ENCODE assay signal across 8 mouse cellular contexts in the genomic region with DNA sequence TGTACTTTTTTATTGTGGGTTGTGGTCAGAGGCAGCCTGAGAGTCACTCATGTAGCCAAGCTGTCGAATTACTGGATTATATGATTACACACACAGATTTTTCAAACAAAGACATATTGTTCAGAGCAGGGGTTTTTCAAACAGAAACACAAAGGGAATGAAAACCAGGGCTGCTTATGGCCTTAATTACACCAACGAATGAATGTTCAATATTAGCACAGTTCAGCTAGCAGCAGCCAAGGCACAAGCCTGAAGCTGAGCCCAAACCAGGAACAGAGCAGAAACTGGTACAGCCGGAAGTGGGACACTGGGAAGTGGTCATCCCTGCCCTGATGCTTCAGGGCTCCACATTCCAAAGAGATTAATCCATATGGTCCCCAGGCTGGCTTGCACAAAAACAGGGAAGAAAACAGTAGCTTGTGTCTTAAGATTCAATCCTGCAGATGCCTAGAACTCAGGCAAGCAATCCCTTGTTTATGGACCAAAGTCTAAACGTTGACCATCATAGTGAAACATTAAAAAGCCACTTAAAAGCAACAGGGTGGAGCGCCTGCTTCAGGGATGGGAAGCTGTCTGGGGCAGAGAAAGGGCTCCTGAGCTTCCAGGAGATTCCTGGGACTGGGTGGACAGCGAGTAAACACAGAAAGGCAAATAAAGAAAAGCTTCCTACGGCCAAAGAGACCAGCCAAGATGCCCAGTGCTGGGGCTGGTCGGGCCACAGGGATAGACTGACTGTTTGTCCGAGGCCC. TPM values are rescaled to one million over a fixed set of nuclear protein-coding genes. Genes with fewer than 3 reads are reported as not detected.
A peak's percentile ranks its signal among the peaks of the same experiment; 100 is the strongest.
DNase-seq lines count a peak whose midpoint lies in the region; ATAC-seq and TF ChIP-seq lines count a peak whose summit lies in the region.

No protein-coding gene starts in this region.

- H3K4me1 ChIP-seq in lung, embryonic 16.5 days (replicated peaks; ENCODE audit: control insufficient read depth, insufficient read depth, low read length): peaks cover 21% of the 10 kb centered on the region
- no peaks in the 10 kb centered on the region; the same call in 1 of the 2 replicates for H3K4me1 ChIP-seq in embryonic facial prominence, embryonic 11.5 days (ENCODE audit: control insufficient read depth, insufficient read depth, low read length)
- peaks cover 19% of the 10 kb centered on the region for H3K4me1 ChIP-seq in intestine, embryonic 14.5 days (replicated peaks; ENCODE audit: control insufficient read depth, insufficient read depth, low read length)
- H3K4me1 ChIP-seq in lung, postnatal 0 days (ENCODE audit: insufficient read depth, low read depth, low read length): peaks cover 12% of the 10 kb centered on the region; the same call in 1 of the 2 replicates

- no peak for TF ChIP-seq EP300 in lung, postnatal 0 days (IDR thresholded peaks at IDR 0.05)

- H3K27ac ChIP-seq in lung, embryonic 16.5 days (ENCODE audit: low read length): peak overlapping the region; percentile 88
- no peak overlapping the region; the same call in 1 of the 2 replicates for H3K27ac ChIP-seq in embryonic facial prominence, embryonic 11.5 days (replicated peaks; ENCODE audit: low read depth, low read length)
- H3K27ac ChIP-seq in intestine, embryonic 14.5 days (ENCODE audit: low read depth): peak overlapping the region; percentile 79; the same call in 1 of the 2 replicates
- H3K27ac ChIP-seq in lung, postnatal 0 days (ENCODE audit: low read length): peak overlapping the region; percentile 94

- TF ChIP-seq CTCF in lung, postnatal 0 days (IDR thresholded peaks at IDR 0.05): no peak

- H3K4me3 ChIP-seq in lung, embryonic 16.5 days (ENCODE audit: low read length): peak overlapping the region; percentile 86
- H3K4me3 ChIP-seq in embryonic facial prominence, embryonic 11.5 days (ENCODE audit: low read depth, low read length): peak overlapping the region; percentile 72
- H3K4me3 ChIP-seq in intestine, embryonic 14.5 days (ENCODE audit: low read depth, low read length): peak overlapping the region; percentile 87
- peak overlapping the region; percentile 73 for H3K4me3 ChIP-seq in lung, postnatal 0 days (ENCODE audit: low read depth, low read length)

- no peak for DNase-seq in lung, postnatal 36 days
- peak; percentile 35 for DNase-seq in embryonic facial prominence, embryonic 11.5 days (ENCODE audit: low spot score)
- no peak for DNase-seq in intestine, embryonic 14.5 days (ENCODE audit: low spot score)
- peak; percentile 22 for DNase-seq in lung, postnatal 0 days (ENCODE audit: low spot score)
- DNase-seq in T-cell, adult 2 months (ENCODE audit: low spot score): no peak
- DNase-seq in adrenal gland, postnatal 36 days: no peak

- ATAC-seq in lung, embryonic 16.5 days (ENCODE audit: low read depth): no peak
- no peak for ATAC-seq in embryonic facial prominence, embryonic 11.5 days (replicated peaks; ENCODE audit: insufficient number of reproducible peaks, low FRiP score, low TSS enrichment, low read depth)
- no peak for ATAC-seq in intestine, embryonic 14.5 days (replicated peaks; ENCODE audit: low FRiP score, low TSS enrichment, low read depth)
- ATAC-seq in lung, postnatal 0 days: no peak
- ATAC-seq in erythroid progenitor cell, adult 5-6 weeks (replicated peaks; ENCODE audit: low FRiP score, poor library complexity, severe bottlenecking): no peak

- H3K4me2 ChIP-seq in lung, embryonic 16.5 days (ENCODE audit: low read depth, low read length): peak overlapping the region; percentile 73
- H3K4me2 ChIP-seq in embryonic facial prominence, embryonic 11.5 days (ENCODE audit: low read depth, low read length): peak overlapping the region; percentile 68
- peak overlapping the region; percentile 81 for H3K4me2 ChIP-seq in intestine, embryonic 14.5 days (ENCODE audit: low read length)
- H3K4me2 ChIP-seq in lung, postnatal 0 days (replicated peaks; ENCODE audit: low read depth, low read length): peak overlapping the region; percentile 76

- 13% methylated on average over 9 of the region's 9 CpGs for WGBS in lung, embryonic 16.5 days
- WGBS in embryonic facial prominence, embryonic 11.5 days: 10% methylated on average over 9 of the region's 9 CpGs
- 12% methylated on average over 9 of the region's 9 CpGs for WGBS in intestine, embryonic 14.5 days
- WGBS in lung, postnatal 0 days: 15% methylated on average over 9 of the region's 9 CpGs

- H3K27me3 ChIP-seq in lung, embryonic 16.5 days (ENCODE audit: control insufficient read depth, insufficient read depth, low read depth, low read length): no peaks in the 10 kb centered on the region
- no peaks in the 10 kb centered on the region for H3K27me3 ChIP-seq in embryonic facial prominence, embryonic 11.5 days (ENCODE audit: control insufficient read depth, insufficient read depth, low read length)
- no peaks in the 10 kb centered on the region for H3K27me3 ChIP-seq in intestine, embryonic 14.5 days (replicated peaks; ENCODE audit: control insufficient read depth, insufficient read depth, low read length)
- H3K27me3 ChIP-seq in lung, postnatal 0 days (replicated peaks; ENCODE audit: insufficient read depth, low read length): no peaks in the 10 kb centered on the region

- no peaks in the 10 kb centered on the region for H3K9me3 ChIP-seq in lung, embryonic 16.5 days (ENCODE audit: control insufficient read depth, low read length)
- no peaks in the 10 kb centered on the region for H3K9me3 ChIP-seq in embryonic facial prominence, embryonic 11.5 days (replicated peaks; ENCODE audit: control insufficient read depth, low read length)
- H3K9me3 ChIP-seq in intestine, embryonic 14.5 days (ENCODE audit: control insufficient read depth, low read length): no peaks in the 10 kb centered on the region
- no peaks in the 10 kb centered on the region for H3K9me3 ChIP-seq in lung, postnatal 0 days (ENCODE audit: low read length)

- H3K36me3 ChIP-seq in lung, embryonic 16.5 days (ENCODE audit: control insufficient read depth, insufficient read depth, low read length): 0 out of 2 replicates have a peak, but pooled peaks cover 2% of the 10 kb centered on the region
- no peaks in the 10 kb centered on the region for H3K36me3 ChIP-seq in embryonic facial prominence, embryonic 11.5 days (replicated peaks; ENCODE audit: control insufficient read depth, insufficient read depth, low read depth, low read length)
- no peaks in the 10 kb centered on the region for H3K36me3 ChIP-seq in intestine, embryonic 14.5 days (ENCODE audit: control insufficient read depth, insufficient read depth, low read length)
- 0 out of 2 replicates have a peak, but pooled peaks cover 3% of the 10 kb centered on the region for H3K36me3 ChIP-seq in lung, postnatal 0 days (ENCODE audit: insufficient read depth, low read length)

- H3K9ac ChIP-seq in lung, embryonic 16.5 days (ENCODE audit: low read length): peak overlapping the region; percentile 88
- peak overlapping the region; percentile 61 for H3K9ac ChIP-seq in embryonic facial prominence, embryonic 11.5 days (replicated peaks; ENCODE audit: low read length)
- H3K9ac ChIP-seq in intestine, embryonic 14.5 days (ENCODE audit: low read length): peak overlapping the region; percentile 86
- peak overlapping the region; percentile 92 for H3K9ac ChIP-seq in lung, postnatal 0 days (replicated peaks; ENCODE audit: low read depth)

RNA-seq across cellular contexts. Expression of a gene that starts 1.5 kb away (rescaled TPM):
- polyA plus RNA-seq in lung, embryonic 16.5 days (2015; fragmentation: Nextera tagmentation; extraction: Ambion mirVana): 44.2 and 46.4 TPM in 2 replicates
- polyA plus RNA-seq in embryonic facial prominence, embryonic 11.5 days (2014; fragmentation: Nextera tagmentation; extraction: Ambion mirVana): 16.3 and 18.5 TPM in 2 replicates
- 18.0 and 18.2 TPM in 2 replicates for polyA plus RNA-seq in intestine, embryonic 14.5 days (2014; fragmentation: Nextera tagmentation; extraction: Ambion mirVana)
- polyA plus RNA-seq in lung, postnatal 0 days (2015; fragmentation: Nextera tagmentation; extraction: Ambion mirVana): 51.4 and 65.1 TPM in 2 replicates
- total RNA-seq in adrenal gland, postnatal 36 days (2021): 10 to 100 TPM; 26.8 to 56.0 TPM
- total RNA-seq in erythroid progenitor cell, adult 5-6 weeks (2015; ENCODE audit: low replicate concordance): 40.4 and 58.3 TPM in 2 replicates
- 20.3 and 33.6 TPM in 2 replicates for total RNA-seq in erythroid progenitor cell, adult 5-6 weeks (2017; ENCODE audit: low replicate concordance)

RNA-seq across cellular contexts. Expression of a gene that starts 39.0 kb away (rescaled TPM):
- polyA plus RNA-seq in lung, embryonic 16.5 days (2015; fragmentation: Nextera tagmentation; extraction: Ambion mirVana): 393 and 407 TPM in 2 replicates
- 437 and 456 TPM in 2 replicates for polyA plus RNA-seq in embryonic facial prominence, embryonic 11.5 days (2014; fragmentation: Nextera tagmentation; extraction: Ambion mirVana)
- 328 and 365 TPM in 2 replicates for polyA plus RNA-seq in intestine, embryonic 14.5 days (2014; fragmentation: Nextera tagmentation; extraction: Ambion mirVana)
- 305 TPM in 2 replicates for polyA plus RNA-seq in lung, postnatal 0 days (2015; fragmentation: Nextera tagmentation; extraction: Ambion mirVana)
- total RNA-seq in adrenal gland, postnatal 36 days (2021): 100 to 1,000 TPM; 421 to 431 TPM
- total RNA-seq in erythroid progenitor cell, adult 5-6 weeks (2015; ENCODE audit: low replicate concordance): 46.1 and 72.5 TPM in 2 replicates
- 24.0 and 38.4 TPM in 2 replicates for total RNA-seq in erythroid progenitor cell, adult 5-6 weeks (2017; ENCODE audit: low replicate concordance)

Comparison
In these comparisons a context has a peak if more than half of its experiments do, and no peak if none do; other contexts are left out.
1. DNase-seq: peak in embryonic facial prominence, embryonic 11.5 days (single experiment) and lung, postnatal 0 days (single experiment); none in lung, postnatal 36 days (single experiment), intestine, embryonic 14.5 days (single experiment), T-cell, adult 2 months (single experiment) and adrenal gland, postnatal 36 days (0 of 2).
2. Peak in every context shown above with its lines, with median percentiles within 50 percentile points of each other: H3K4me2 ChIP-seq, H3K4me3 ChIP-seq and H3K9ac ChIP-seq.